Mouse (Mus musculus): ENCODE results near the gene Gm4779.
"Not testable (repeated sequence)": the region's sequence is repeated elsewhere in the genome, so short reads cannot be mapped to it uniquely, and the experiment has no call there.

Gm4779 gene

DNA sequence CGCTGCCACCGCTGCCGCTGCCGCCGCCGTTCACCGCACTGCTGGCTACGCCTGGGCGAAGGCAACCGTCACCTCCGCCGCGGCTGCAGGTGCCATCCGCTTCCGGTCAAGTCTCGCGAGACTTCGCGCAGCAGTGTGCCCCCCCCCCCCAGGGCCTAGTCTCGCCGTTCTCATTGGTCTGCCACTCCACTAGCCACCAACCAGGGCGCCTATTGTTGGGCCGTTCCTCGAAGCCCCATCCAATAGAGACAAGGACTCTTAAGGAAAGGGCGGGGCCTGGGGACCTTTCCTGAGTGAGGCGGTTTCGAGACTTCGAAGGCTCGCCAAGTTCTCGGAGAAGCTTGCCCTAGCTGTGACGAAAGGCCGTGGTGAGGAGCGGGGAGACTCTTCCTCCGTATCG, at the start of gene Gm4779, which contains the start of gene 8030474K03Rik:
Gene Gm4779 (minus strand): TSS at position 82 of the 400 bp plus-strand sequence.
Gene 8030474K03Rik (plus strand): TSS at position 315 of the 400 bp plus-strand sequence.
- no peak for DNase-seq

DNA sequence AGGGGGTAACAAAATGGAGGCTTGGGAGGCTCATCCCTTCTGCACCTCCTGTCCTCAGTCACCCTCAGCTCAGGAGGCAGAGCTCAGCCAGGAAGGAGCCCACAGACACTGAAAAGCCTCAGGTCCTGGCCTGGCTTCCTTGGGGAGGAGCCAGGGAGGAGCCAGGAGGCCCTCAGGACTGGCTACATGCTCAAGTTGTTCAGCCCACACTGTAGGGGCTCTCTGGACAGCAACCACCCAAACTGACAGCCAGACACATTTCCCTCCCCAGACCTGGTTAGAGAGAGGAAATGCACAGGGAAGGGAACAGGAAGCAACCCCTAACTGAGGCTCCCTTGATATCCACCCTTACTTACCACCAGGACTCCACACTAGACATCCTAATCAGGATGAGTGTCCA, 25.8 kb upstream of the Gm4779 start:
- DNase-seq = not testable (repeated sequence)

DNA sequence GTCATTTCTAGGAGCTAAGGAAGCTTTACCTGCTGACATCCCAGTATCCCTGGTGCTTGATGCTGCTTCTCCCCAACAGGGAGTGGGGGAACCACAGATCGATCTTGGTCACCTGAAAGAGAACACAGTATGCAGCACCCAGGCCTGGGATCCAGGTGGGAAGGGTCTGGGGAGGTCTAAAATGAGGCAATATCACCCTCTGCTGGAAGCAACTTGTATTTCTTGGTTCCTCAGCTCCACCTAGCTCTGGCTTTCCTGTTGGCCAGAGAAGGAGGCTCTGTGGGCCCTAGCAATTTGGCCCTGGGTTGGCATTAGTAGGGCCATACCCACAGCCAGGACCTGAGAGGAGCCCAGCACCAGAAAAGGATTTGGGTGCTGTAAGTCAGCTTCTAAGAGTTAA, 24.9 kb upstream of the Gm4779 start:
- DNase-seq = no peak

DNA sequence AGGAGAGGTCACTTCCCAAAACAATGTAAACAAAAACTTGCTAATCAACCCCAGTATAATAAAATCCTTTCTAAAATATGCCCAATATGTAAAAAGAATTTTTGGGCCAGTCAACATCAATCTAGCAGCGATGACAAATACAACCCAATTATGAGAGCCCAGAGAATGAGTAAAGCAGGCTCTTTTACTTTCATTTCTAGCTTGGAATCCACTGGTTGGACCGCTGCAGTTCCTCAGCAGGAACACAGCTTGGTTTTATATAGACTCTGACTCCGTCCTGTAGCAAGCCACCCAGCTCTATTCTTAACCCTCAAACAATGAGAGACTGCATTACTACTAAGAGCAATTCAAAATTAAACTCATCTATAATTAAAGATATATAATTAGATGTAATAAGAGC, 17.5 kb upstream of the Gm4779 start:
- no peak for DNase-seq

DNA sequence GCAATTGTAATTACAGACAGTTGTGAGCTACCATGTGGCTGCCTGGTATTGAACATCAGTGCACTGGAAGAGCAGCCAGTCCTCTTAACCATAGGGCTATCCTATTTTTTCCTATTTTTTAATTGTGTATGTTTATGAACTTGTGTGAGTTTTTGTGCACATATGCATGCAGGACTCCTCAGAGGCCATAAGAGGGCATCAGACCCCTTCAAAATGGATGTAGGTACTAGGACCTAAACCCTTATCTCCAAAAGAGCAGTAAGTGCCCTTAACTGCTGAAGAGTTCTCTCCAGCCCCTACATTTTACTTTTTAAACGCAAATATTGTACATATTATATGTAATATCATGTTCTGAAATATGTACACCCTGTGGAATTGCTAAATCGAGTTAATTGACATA, 11.3 kb upstream of the Gm4779 start:
- no peak for DNase-seq

DNA sequence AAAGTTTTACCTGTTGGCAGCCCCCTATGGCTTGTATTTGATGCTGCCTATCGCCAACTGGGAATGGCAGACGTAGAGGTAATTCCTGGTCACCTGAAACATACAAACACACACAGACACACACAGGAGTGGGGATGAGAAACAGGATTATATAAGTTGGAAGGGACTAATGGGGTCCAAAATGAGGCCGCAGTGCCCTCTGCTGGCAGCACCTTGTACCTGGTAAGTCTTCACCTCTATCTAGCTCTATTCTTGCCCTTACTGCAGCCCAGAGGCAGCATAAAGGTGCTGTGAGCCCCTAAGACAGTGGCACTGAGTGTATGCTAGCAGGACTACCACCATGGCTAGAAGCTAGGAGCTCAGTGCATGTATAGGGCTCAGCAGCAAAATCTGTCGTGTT, 2.7 kb downstream of the Gm4779 start:
- DNase-seq = peak in 1 of 2 experiments; percentile 26

DNA sequence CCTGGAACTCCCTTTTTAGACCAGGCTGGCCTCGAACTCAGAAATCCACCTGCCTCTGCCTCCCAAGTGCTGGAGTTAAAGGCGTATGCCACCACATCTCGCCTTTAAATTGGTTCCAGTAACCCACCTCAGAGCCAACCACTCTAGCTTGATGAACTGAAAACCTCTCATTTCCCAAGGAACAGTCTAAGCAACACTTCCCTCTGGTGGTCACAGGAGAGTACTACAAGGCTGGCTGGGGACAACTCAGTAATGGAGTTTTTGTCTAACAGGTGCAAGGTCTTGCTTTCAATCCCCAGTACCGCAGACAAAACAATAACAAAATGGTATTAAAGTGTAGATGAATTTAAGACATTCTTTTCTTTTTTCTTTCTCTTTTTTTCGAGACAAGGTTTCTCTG, 22.2 kb downstream of the Gm4779 start:
- DNase-seq = peak; percentile 20 to 54

DNA sequence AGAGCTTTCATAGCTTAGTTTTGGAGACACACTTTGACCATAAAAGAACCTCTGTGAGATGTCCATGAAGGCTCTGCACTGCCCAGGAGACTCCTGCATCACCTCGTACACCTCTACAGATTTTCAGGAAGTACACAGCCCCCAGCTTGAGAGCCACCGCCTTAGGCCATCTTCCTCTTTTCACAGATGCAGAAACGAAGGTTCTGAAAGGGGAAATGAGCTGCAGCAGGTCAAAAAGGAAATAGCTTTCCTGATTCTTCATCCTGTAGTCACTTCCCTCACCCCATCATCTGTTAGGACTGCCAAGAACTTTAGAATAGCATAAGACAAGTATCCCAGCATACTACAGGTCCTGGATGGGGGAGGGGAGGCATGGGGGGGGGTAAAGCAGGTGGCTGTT, 23.9 kb downstream of the Gm4779 start:
- peak in 1 of 2 experiments; percentile 7 for DNase-seq

DNA sequence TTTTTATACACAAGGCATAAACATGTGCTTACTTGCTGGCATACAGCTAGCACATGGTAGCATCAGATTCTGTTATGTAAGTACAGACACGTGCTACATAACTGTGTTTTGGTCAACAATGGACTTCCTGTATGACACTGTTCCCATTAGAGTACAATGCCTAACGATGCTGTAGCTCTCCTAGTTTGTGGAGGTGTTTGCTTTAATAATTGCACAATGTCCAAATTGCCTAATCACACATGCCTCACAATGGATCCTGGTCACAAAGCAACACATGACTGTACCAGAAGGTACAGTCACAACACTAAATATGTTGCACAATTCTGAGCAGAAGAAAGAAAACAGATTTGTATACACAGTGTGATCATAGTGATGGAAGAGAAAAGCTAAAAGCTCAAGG, 24.7 kb downstream of the Gm4779 start:
- DNase-seq = peak in 1 of 2 experiments; percentile 13

DNA sequence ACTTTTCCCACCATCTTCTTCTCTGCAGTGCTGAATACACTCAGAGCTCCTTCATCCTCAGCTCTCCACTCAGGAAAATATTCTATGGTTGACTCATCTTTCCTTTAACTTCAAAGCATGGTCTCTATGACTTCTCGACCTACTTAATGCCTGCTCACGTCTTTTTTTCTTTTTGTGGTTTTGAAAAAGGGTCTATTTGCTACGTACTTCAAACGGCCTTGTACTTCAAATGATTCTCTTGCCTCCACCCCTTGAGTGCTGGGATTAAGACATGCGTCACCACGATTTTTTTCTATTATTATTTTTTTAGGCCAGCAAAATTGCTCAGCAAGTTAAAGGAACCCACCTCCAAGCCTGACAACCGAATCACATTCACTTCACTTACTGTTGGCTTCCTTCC, 26.9 kb downstream of the Gm4779 start:
- DNase-seq = no peak

DNA sequence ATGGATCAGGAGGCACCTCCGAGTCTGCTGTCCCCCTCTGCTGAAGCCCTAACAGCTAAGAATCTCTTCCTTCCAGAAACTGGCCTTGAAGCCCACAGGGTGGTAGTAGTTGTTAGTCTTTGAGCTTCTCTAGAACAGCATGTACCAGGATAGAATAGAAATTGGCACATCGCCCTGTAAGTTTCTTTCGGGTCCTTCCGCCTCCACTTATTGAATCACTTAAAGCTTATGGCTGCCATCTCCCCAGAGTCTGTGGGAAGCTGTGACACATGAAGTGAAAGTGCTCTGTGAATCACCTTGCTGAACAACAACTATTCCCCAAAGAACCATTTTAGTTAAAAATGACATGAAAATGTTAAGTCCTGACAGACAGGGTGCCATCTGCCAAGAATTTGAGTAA, 29.1 kb downstream of the Gm4779 start:
- no peak for DNase-seq

DNA sequence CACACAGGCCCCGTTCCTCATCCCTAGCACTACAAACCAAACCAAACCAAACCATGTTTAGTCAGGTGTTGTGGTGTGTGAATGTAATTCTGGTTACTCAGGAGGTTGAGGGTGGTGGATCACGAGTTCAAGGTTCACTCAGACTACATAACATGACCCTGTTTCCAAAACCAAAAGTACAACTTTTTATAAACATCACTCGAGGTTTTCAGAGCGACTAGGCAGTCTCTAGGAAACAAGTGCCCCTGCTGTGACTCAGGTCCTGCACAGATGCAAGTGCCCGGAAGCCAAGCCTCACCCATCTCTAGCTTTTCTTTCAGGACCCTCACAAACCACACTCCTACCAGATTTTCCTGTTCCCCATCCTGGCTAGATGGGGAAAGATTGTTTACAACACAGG, 29.6 kb downstream of the Gm4779 start:
- DNase-seq = no peak

DNA sequence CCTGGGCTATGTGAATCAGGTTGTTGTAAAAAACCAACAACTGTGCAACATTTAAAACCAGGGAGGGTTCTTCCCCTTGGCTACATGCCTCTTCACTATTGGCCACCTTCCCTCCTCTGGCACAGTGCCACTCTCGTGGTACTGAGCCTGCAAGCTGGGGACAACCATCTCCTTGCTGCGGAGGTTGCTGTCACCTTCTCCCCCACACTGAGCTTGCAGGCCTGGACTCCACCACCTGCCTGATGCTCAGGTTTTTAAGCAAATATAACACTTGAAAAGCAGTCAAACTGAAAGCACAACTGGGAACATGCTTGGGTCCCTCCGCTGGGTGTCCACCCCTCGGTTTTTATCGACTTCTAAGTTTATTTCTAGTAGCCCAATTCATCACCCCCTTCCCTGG, 39.7 kb downstream of the Gm4779 start:
- DNase-seq = peak; percentile 10 to 18

DNA sequence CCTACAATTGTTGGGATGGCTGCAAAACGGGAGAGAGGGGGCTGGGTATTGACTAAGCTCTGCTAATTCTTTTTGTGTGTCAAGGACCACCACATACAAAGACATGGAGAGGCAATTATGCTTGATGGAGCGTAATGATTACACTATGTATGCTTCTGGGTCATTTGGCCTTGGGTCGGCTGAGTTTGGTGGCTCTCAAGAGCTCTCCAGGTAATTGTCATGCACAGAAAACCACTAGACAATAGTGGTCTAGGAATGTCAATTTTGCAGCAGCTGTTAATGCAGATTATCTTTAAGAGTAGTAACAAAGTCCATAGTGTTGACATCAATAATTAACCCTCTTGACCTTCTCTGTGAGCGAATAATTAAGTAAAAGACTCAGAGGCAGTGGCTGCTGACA, 44.1 kb downstream of the Gm4779 start:
- no peak for DNase-seq

DNA sequence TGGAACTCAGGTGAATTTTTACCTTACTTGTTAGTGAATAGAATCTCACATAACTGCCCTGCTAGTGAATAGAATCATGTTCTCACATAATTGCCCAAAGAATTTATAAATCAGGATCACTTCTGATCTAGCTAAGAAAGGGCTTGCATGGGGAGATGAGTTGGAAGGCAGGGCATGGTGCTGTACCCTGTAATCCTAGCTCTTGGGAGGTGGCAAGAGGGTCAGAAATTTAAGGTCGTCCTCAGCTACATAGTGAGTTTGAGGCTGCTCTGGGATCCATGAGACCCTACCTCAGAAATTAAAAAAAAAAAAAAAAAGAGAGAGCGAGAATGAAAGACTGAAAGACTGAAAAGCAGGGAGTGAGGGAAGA, 53.2 kb downstream of the Gm4779 start:
- DNase-seq = no peak

DNA sequence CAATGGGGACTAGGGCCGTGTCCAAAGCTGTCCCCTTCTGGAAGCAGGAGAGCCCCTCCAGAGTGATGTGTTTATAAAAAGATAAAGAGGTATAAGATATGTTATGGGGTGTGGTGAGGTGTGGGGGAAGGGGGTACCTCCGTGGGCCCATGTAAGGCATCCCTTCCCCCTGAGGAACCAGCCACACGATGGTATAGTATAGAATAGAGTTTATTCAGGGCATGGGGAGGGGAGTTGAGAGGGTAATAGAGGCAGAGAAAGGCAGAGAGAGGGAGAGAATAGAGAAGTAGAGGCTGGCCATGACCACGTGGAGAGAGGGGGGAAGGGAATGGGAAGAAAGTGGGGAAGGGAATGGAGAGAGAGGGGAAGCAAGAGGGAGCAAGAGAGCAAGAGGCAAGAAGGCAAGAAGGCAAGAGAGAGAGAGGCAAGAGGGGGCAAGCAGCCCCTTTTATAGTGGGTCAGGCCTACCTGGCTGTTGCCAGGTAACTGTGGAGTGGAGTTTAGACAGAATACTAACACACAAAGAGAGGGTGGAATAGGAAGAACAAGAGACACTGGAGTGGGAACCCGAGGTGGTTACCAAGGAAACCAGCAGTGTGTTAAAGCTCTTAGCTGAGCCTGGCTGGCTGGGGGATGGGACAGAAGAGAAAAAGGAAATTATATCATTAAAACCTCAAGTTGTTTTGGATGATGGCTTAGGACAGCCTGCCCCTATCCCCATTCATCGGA, 53.7 kb downstream of the Gm4779 start:
- no peak for DNase-seq
